Mouse (Mus musculus) midbrain, embryonic 11.5 days (tissue): ENCODE results near the gene Prn. TPM values are rescaled to one million over a fixed set of nuclear protein-coding genes. Genes with fewer than 3 reads are reported as not detected.

Experiments used
- ATAC-seq: fragments of 200-750 bp; cut with Nextera tagmentation; 2 replicates; pipeline ENCODE4 v1.8.0; 2017; ENCODE audit warnings: moderate TSS enrichment, moderate library complexity; ENCODE audit not compliant: low FRiP score
- DNase-seq: peaks from one replicate; pipeline ENCODE4 v3.0.0; 2015; ENCODE audit warnings: low spot score; ENCODE audit errors: missing footprints
- H3K27ac ChIP-seq: fragments of 300-500 bp; sonication (generic); 2 replicates; pipeline ENCODE4 v1.5.1; 2014; ENCODE audit warnings: low read depth, low read length
- H3K27me3 ChIP-seq: fragments of 300-500 bp; sonication (generic); 2 replicates; pipeline ENCODE4 v1.6.1; 2014; ENCODE audit warnings: mild to moderate bottlenecking, low read length, moderate library complexity, mixed read lengths; ENCODE audit not compliant: control insufficient read depth, insufficient read depth
- H3K36me3 ChIP-seq: fragments of 300-500 bp; sonication (generic); 2 replicates; pipeline ENCODE4 v1.6.1; 2014; ENCODE audit warnings: mild to moderate bottlenecking, low read length, moderate library complexity, mixed read lengths; ENCODE audit not compliant: control insufficient read depth, insufficient read depth
- H3K4me1 ChIP-seq: fragments of 300-500 bp; sonication (generic); 2 replicates; pipeline ENCODE4 v1.6.1; 2014; ENCODE audit warnings: low read length; ENCODE audit not compliant: control insufficient read depth, insufficient read depth
- H3K4me2 ChIP-seq: fragments of 300-500 bp; sonication (generic); 2 replicates; pipeline ENCODE4 v1.6.1; 2014; ENCODE audit warnings: mild to moderate bottlenecking, moderate library complexity
- H3K4me3 ChIP-seq: fragments of 300-500 bp; sonication (generic); 2 replicates; pipeline ENCODE4 v1.5.1; 2014; ENCODE audit warnings: low read depth, low read length
- H3K9ac ChIP-seq: fragments of 300-500 bp; sonication (generic); 2 replicates; pipeline ENCODE4 v1.6.1; 2014; ENCODE audit warnings: low read length
- H3K9me3 ChIP-seq: fragments of 300-500 bp; sonication (generic); 2 replicates; pipeline ENCODE4 v1.6.1; 2016; ENCODE audit warnings: low read length; ENCODE audit not compliant: control insufficient read depth
- WGBS: fragments of 180-500 bp; shearing (Covaris S2); extraction: QIAGEN DNeasy Blood & Tissue Kit; methylation state at CpG from one replicate; pipeline ENCODE4 v1.1.7; 2014; 5-methylcytosine and 5-hydroxymethylcytosine counted together
- polyA plus RNA-seq: library from polyadenylated mRNA; unstranded; fragments of >200 nt; fragmentation: Nextera tagmentation; extraction: Ambion mirVana; gene quantifications from 2 replicates; pipeline ENCODE4 v1.2.1, GENCODE M21; 2014

Gene Prn
- polyA plus RNA-seq, 1 experiment from 2014 or later = not detected

DNA sequence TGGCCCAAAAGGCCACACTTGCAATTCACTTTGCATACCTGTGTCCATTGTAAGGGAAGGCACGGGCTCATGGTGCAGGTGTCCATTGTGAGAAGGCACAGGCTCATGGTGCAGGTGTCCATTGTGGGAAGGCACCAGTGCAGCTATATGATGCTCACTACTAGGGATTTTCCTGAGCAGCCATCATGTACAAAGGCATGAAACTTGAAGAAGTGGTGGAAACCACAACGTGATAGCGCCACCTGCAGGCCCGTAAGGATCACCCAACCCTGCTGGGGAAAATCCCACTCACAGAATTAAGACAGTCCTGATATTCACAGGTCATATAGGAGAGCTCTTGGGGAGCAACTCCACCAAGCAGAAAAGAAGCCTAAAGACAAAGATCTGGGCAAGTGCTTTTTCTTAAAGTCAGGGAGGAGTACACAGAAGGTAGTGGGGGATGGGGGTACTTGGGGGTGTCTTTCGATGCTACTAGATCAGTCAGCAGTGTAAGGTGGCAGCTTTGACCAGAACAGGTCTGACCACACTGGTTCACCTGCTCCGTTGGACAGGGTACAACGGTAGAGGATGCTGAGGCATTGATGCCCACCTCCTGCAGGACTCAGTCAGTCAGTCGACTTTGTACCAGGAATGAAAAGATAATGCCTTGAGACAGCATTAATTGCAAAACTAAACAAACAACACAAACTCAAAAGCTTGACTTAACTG lies 29.8 kb downstream of the Prn start:
- peak; percentile 67 for ATAC-seq
- WGBS = 37% methylated on average over 8 of the region's 8 CpGs

DNA sequence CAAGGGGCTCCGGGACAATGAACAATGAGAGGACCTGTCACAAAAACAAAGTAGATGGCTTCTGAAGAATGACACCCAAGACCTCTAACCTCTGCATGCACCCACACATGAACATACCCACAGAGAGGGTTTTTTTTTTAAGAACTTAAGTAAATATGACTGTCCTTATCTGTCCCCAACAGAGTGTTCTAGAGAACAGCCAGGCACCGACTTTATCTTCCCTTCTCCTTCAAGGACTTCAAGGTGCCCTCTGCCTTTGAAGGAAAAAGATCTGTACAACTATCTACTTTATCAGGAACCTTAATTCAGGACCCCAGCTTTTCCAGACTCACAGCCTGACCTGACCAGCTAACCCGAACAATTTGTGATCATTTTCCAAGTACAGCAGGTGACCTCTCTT lies 30.7 kb downstream of the Prn start:
- no peaks in the 10 kb centered on the region for H3K27me3 ChIP-seq
- H3K36me3 ChIP-seq = no peaks in the 10 kb centered on the region; the same call in 1 of the 2 replicates
- no peak for ATAC-seq
- H3K4me2 ChIP-seq = no peak overlapping the region
- H3K9me3 ChIP-seq = no peaks in the 10 kb centered on the region
- DNase-seq = no peak
- no peak overlapping the region for H3K9ac ChIP-seq
- no peaks in the 10 kb centered on the region for H3K4me1 ChIP-seq
- WGBS = 84% methylated on average over 3 of the region's 3 CpGs
- no peak overlapping the region for H3K27ac ChIP-seq
- H3K4me3 ChIP-seq = no peak overlapping the region

More for the DNA sequence above, 29.8 kb downstream of the Prn start:
- H3K4me3 ChIP-seq = no peak overlapping the region
- H3K27ac ChIP-seq = no peak overlapping the region
- no peaks in the 10 kb centered on the region for H3K4me1 ChIP-seq
- no peak overlapping the region for H3K9ac ChIP-seq
- DNase-seq = peak; percentile 53
- no peaks in the 10 kb centered on the region; the same call in 1 of the 2 replicates for H3K36me3 ChIP-seq
- no peak overlapping the region for H3K4me2 ChIP-seq
- no peaks in the 10 kb centered on the region for H3K9me3 ChIP-seq
- H3K27me3 ChIP-seq = no peaks in the 10 kb centered on the region

DNA sequence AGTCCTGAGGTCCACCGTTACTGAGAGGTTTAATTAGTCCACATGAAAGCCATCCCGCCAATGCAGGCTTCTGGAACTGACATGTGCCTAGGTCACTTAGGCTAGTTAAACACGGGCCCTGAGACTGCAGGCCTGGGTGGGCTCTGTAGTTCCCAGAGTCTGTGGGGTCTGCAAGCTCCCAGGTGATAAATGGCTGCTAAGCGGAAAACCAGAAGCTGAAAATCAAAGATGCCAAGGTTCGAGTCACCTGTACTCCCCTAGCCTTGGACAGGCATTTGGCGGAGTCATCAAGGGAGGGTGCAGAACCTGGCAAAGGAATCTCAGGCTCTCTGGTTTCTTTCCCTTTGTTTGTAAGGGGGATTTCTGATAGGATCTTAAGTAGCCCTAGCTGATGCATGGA lies 31.7 kb downstream of the Prn start:
- H3K9me3 ChIP-seq = no peaks in the 10 kb centered on the region
- H3K27ac ChIP-seq = no peak overlapping the region
- DNase-seq (peak; percentile 67), ATAC-seq (no peak)
- H3K36me3 ChIP-seq = no peaks in the 10 kb centered on the region; the same call in 1 of the 2 replicates
- H3K27me3 ChIP-seq = no peaks in the 10 kb centered on the region
- no peak overlapping the region for H3K4me2 ChIP-seq
- WGBS = 81% methylated on average over 6 of the region's 6 CpGs
- H3K9ac ChIP-seq = no peak overlapping the region
- H3K4me3 ChIP-seq = no peak overlapping the region
- H3K4me1 ChIP-seq = no peaks in the 10 kb centered on the region

DNA sequence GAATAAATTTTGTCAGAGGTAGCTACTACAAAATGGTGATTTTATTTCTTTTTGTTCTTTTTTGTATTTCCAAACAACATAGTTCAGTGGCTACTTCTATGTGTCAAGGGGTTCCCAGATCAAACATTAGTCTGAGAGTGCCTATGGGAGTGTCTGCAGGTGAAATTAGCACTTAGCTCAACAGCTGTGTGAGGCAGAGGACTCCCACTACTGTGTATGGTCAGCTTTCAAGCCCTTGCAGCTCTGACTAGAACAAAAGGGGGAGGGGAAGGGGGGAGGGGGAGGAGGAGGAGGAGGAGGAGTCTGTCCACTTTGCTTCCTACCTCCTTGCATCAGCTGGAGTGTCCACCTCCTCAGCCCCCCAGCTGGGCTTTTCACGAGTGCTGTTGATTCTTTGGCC lies 34.6 kb downstream of the Prn start:
- DNase-seq (peak; percentile 72), ATAC-seq (no peak)
- Histone ChIP-seq H3K9me3 (no peaks in the 10 kb centered on the region), H3K9ac (no peak overlapping the region), H3K36me3 (no peaks in the 10 kb centered on the region), H3K4me2 (no peak overlapping the region), H3K27ac (no peak overlapping the region), H3K4me1 (no peaks in the 10 kb centered on the region), H3K27me3 (no peaks in the 10 kb centered on the region), H3K4me3 (no peak overlapping the region)
- WGBS = 18% methylated on average over 1 of the region's 1 CpGs

DNA sequence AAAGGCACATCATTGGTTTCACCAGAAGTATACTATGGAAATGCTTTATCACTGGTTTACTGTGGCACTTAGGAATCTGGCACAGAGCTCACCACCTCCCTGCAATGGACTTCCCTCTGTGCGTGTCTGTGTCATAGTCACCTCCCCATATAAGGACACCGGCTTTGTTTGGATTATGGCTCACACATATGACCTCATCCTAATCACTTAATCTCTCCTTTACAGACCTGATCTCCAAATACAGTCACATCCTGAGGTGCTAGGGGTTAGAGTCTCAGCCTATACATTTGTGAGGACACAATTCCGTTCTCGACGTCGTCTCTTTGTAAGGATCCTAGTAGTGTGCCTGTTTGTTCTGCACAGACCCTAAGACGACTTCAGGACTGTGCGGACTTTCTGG lies 35.5 kb downstream of the Prn start:
- no peaks in the 10 kb centered on the region for H3K4me1 ChIP-seq
- DNase-seq = peak; percentile 75
- H3K27me3 ChIP-seq = no peaks in the 10 kb centered on the region
- no peaks in the 10 kb centered on the region for H3K9me3 ChIP-seq
- 89% methylated on average over 8 of the region's 8 CpGs for WGBS
- H3K27ac ChIP-seq = no peak overlapping the region
- no peak overlapping the region for H3K4me3 ChIP-seq
- H3K36me3 ChIP-seq = no peaks in the 10 kb centered on the region
- H3K9ac ChIP-seq = no peak overlapping the region
- no peak for ATAC-seq
- H3K4me2 ChIP-seq = no peak overlapping the region

DNA sequence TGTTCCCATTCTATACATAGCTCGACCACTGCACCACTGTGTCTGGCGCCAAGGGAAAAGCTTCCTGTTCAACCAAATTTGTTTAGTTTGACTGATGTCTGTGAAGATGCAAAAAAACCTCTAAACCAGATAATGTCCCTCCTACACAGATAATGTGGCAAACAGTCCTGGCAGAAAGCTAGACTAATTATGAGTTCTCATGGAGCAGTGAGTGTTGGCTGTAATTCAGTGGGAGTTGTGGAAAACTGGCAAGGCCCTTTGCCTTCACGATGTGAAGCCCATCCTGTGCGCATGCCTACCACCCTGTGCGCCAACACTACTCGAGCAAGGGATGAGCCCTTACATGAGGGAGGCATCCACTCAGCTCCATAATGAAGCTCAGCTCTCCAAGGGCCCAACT lies 36.0 kb downstream of the Prn start:
- Histone ChIP-seq H3K9ac (no peak overlapping the region), H3K27ac (no peak overlapping the region), H3K4me1 (no peaks in the 10 kb centered on the region), H3K4me2 (no peak overlapping the region), H3K36me3 (no peaks in the 10 kb centered on the region), H3K9me3 (no peaks in the 10 kb centered on the region), H3K4me3 (no peak overlapping the region), H3K27me3 (no peaks in the 10 kb centered on the region)
- no peak for DNase-seq
- WGBS = 91% methylated on average over 6 of the region's 6 CpGs
- no peak for ATAC-seq

DNA sequence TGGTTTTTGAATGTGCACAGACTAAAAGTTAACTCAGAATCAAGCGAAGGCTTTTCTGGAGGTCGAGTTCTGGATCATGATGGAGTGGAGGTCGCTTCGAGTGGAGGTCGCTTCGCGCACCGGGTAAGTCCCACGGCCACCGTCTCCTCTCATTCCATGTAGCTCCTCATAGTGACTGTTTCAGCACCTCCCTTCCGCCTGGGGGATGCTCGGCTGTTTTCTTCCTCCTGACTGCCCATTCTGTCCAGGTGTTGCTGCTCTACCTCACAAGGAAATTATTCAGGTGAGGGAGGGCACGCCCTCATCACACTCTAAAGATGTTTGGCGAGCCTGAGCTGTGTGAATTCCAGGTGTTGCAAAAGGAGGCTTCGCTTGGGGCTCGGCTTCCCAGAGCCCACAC lies 36.6 kb downstream of the Prn start:
- no peak overlapping the region for H3K9ac ChIP-seq
- no peak overlapping the region for H3K27ac ChIP-seq
- DNase-seq (no peak), ATAC-seq (no peak)
- H3K4me2 ChIP-seq = no peak overlapping the region
- H3K27me3 ChIP-seq = no peaks in the 10 kb centered on the region; the same call in 1 of the 2 replicates
- no peak overlapping the region for H3K4me3 ChIP-seq
- no peaks in the 10 kb centered on the region for H3K9me3 ChIP-seq
- H3K4me1 ChIP-seq = no peaks in the 10 kb centered on the region
- H3K36me3 ChIP-seq = no peaks in the 10 kb centered on the region
- 92% methylated on average over 16 of the region's 16 CpGs for WGBS

DNA sequence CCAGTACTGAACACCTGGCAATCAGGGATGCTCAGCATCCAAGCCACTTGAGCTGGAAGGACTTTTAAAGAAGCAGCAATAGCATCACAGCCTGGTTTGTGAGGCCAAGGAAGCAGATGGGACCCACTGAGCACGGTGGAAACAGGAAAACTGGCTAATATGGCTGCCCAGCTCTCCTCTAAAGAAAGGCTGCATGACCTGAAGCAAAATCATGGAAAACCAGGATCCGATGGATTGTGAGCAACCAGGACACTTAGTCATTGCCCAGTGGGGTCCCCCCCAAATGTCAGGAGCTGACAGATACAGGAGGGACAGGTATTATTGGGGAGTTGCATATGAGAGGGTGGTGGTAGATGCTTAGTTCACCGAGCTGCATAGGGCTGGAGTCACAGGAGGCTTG lies 38.4 kb downstream of the Prn start:
- no peak overlapping the region for H3K4me3 ChIP-seq
- H3K27ac ChIP-seq = no peak overlapping the region
- no peaks in the 10 kb centered on the region for H3K36me3 ChIP-seq
- no peak overlapping the region for H3K4me2 ChIP-seq
- H3K27me3 ChIP-seq = peaks cover 5% of the 10 kb centered on the region
- DNase-seq = peak; percentile 71
- no peaks in the 10 kb centered on the region for H3K9me3 ChIP-seq
- no peak overlapping the region for H3K9ac ChIP-seq
- peaks cover 2% of the 10 kb centered on the region; the same call in 1 of the 2 replicates for H3K4me1 ChIP-seq
- 79% methylated on average over 3 of the region's 3 CpGs for WGBS
- ATAC-seq = no peak

DNA sequence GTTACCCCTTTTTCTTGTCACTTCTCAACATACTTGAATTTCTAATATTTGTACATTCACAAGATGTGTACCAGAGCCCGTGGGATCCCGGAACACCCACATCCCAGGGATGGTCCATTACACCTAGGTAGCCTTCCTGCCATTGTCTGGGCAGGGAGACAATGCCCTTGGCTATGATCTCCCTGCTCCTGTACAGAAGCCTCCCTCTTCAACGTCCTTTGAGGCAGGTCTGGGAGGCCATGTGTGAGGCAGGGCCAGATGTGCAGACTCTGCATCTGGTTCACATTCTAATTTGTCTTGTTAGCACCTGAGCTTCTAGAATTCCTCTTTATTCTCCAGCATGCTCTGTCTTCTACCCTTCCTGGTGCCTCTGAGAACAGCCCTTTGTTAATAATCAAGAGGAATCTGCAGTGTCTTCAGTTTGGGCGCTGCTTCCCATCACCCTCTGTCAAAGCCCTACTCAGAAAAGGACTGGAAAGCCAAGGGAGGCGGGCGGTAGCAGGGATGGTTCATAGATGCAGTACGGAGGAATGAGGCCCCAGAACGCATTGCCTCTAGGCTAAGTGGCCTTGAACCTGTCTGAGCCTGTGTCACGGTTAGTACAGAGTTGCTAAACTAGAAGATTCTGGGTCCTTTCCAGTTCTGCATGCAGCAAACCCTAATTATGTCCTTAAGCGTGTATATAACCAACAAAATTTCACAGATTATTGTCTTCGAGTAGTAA lies 39.3 kb downstream of the Prn start:
- peaks cover 10% of the 10 kb centered on the region for H3K27me3 ChIP-seq
- H3K9ac ChIP-seq = no peak overlapping the region
- DNase-seq (peak; percentile 14), ATAC-seq (no peak)
- no peaks in the 10 kb centered on the region for H3K9me3 ChIP-seq
- H3K36me3 ChIP-seq = no peaks in the 10 kb centered on the region
- H3K27ac ChIP-seq = no peak overlapping the region
- WGBS = 77% methylated on average over 11 of the region's 11 CpGs
- H3K4me3 ChIP-seq = no peak overlapping the region
- H3K4me1 ChIP-seq = peaks cover 5% of the 10 kb centered on the region; the same call in 1 of the 2 replicates
- H3K4me2 ChIP-seq = no peak overlapping the region
